Mouse (Mus musculus) embryonic fibroblast, embryonic 13.5 days (primary cell): ENCODE measurements around the gene Gnl3l.

ENCODE experiments used
- CTCF ChIP-seq: IDR thresholded peaks from 2 replicates; pipeline ENCODE4 v1.5.1; 2011; ENCODE audit warnings: mild to moderate bottlenecking, control low read depth, low read length, moderate library complexity, borderline replicate concordance; ENCODE audit not compliant: insufficient read depth
- POLR2A ChIP-seq: IDR thresholded peaks from 2 replicates; pipeline ENCODE4 v1.6.1; 2011; ENCODE audit warnings: low read depth, mild to moderate bottlenecking, control low read depth, low read length, moderate library complexity

DNA sequence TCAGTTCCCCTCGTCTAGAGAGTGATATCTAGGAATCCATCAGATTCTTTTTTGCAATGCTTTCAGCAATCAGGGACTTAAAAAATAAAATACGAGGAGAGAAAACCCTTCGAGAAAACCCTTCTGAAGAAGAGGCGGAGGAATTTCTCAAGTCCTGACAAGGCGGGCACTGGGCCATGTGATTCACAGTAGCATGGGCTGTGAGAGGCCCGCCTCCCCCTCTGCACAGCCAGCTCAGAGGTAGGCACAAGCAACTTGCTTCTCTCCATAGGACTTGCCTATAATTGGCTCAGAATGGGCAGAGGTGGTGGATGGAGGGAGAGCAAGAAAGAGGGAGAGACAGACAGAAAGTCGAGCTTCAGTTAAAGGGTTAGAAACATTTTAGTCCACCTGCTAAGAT lies 33.2 kb upstream of the Gnl3l start:
- no peak for TF ChIP-seq POLR2A
- TF ChIP-seq CTCF: no peak
